Mouse (Mus musculus): Measurements from ENCODE around the gene Eef1akmt4.
A peak's percentile ranks its signal among the peaks of the same experiment; 100 is the strongest.

Eef1akmt4 gene

GRCm38 (mm10) chr16:20611357-20612227 is at the start of gene Eef1akmt4, which contains the start of the genes Gm49333 and Alg3:
TSS of gene Eef1akmt4 (plus strand) at chr16:20611593.
TSS of gene Gm49333 (plus strand) at chr16:20611610.
TSS of gene Alg3 (minus strand) at chr16:20611735.
- DNase-seq (ENCODE audit: low read depth, low spot score): peak; percentile 97

DNA sequence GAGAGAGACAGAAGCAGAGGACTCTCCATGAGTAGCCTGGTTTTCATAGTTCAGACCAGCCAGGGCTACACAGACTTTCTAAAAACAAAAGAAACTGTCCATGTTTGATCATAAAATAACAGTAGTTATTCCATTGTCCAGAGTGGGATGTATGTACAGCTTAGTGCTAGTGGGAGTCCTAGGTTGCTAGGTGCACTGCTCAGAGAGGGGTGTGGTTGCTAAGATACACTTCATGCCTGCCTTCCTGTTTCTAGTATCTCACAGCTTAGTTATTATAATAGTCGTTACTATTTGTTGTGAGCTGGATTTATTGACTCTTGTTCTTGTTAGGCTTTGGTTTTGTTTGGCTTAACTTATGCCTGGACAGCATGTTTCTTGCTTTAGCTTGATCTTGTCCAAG is 46.3 kb upstream of the Eef1akmt4 start:
- DNase-seq (ENCODE audit: low read depth, low spot score): no peak

GRCm38 (mm10) chr16:20589366-20589938 is 21.9 kb upstream of the Eef1akmt4 start, which contains the start of gene Vwa5b2:
TSS of gene Vwa5b2 (plus strand) at chr16:20589471.
- DNase-seq (ENCODE audit: low read depth, low spot score): no peak

DNA sequence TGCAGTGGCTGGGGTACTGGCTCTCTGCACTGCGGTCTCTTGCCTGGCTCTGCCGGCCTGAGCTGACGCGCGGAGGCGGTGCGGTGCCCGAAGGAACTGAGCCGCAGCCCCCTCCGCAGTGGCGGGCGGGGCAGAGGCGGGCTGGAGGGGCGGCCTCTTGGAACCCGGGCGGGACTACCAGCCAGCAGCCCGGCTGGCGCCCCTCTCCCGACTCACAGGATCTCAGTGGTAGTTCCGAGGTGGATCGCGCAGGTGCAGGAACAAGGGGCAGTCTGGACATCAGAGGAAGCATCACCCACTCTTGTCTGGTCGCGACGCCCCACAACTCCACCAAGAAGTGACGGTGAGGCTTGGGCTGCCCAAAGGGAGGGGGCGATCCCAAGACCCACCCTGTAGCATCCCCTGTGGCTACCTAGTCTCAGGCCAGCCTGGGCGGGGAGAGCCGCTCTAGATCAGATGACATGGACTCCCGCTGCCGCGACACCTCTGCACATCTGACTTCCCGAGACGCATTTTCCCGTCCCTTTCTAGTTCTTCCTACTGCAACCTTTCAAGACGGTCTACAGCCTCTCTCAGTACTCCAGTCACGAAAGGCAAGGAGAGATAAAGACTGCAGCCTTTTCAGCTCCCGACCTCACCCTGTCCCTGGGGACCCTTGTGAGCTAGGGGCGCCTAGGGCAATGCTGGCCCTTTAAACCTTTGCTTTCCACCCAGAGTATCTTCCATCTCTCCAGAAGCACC is 21.3 kb upstream of the Eef1akmt4 start:
- no peak for DNase-seq (ENCODE audit: low read depth, low spot score)

GRCm38 (mm10) chr16:20590680-20591038 is 20.7 kb upstream of the Eef1akmt4 start:
- no peak for DNase-seq (ENCODE audit: low read depth, low spot score)

- DNase-seq (ENCODE audit: low read depth, low spot score): no peak
Observed at GRCm38 (mm10) chr16:20591076-20591705, 20.2 kb upstream of the Eef1akmt4 start.

DNA sequence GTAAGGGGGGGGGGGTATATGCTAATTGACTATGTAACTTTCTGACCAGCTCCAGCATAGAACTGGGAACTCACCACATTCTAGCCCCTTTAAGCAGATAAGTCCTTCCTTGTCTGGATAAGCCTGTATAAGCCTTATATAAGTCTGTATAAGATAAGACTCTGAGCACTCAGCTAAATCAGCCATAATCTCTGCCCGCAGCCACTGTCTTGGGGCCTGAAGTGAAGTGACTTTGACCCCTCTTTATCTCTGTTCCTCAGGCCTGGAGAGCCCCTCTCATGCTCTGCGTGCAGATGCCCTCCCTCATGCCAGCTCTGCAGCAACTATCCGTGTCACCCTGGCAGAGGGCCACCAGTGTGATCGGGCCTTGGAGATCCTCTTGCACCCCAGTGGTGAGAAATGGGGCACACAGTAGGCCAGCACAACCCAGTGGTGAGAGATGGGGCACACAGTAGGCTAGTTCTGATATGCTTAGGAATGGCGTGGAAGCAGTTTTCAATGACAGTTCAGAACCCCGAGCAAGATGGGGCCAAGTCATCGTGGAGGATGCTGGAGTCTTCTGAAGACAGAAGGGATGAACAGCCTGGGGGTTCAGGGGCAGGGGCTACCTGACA is 16.2 kb upstream of the Eef1akmt4 start:
- no peak for DNase-seq (ENCODE audit: low read depth, low spot score)

DNA sequence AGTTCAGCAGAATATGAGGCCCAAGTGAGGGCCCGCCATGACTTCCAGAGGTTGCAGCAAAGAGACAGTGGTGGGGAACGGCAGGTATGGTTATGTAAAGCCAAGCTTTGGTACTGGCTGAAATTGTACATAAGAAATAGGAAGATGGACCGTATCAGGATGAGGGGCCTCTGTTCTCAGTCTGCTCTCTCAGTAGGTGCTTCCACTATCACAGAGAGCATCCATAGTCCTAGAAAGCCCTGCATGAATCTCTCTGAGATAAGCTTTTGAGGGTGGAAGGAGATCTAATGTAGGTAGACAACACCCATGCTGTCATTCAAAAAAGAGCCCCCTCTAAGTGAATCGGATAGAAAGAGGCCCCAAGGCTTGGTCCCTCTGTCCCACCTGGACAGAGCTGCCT is 15.7 kb upstream of the Eef1akmt4 start:
- no peak for DNase-seq (ENCODE audit: low read depth, low spot score)

- no peak for DNase-seq (ENCODE audit: low read depth, low spot score)
Observed at GRCm38 (mm10) chr16:20596687-20597441, 14.5 kb upstream of the Eef1akmt4 start.

- no peak for DNase-seq (ENCODE audit: low read depth, low spot score)
Observed at GRCm38 (mm10) chr16:20600511-20600910, 10.9 kb upstream of the Eef1akmt4 start.

GRCm38 (mm10) chr16:20604705-20605104 is 6.7 kb upstream of the Eef1akmt4 start:
- DNase-seq (ENCODE audit: low read depth, low spot score): no peak

- DNase-seq (ENCODE audit: low read depth, low spot score): peak; percentile 93
Observed at GRCm38 (mm10) chr16:20610501-20611356, 664 bp upstream of the Eef1akmt4 start.

DNA sequence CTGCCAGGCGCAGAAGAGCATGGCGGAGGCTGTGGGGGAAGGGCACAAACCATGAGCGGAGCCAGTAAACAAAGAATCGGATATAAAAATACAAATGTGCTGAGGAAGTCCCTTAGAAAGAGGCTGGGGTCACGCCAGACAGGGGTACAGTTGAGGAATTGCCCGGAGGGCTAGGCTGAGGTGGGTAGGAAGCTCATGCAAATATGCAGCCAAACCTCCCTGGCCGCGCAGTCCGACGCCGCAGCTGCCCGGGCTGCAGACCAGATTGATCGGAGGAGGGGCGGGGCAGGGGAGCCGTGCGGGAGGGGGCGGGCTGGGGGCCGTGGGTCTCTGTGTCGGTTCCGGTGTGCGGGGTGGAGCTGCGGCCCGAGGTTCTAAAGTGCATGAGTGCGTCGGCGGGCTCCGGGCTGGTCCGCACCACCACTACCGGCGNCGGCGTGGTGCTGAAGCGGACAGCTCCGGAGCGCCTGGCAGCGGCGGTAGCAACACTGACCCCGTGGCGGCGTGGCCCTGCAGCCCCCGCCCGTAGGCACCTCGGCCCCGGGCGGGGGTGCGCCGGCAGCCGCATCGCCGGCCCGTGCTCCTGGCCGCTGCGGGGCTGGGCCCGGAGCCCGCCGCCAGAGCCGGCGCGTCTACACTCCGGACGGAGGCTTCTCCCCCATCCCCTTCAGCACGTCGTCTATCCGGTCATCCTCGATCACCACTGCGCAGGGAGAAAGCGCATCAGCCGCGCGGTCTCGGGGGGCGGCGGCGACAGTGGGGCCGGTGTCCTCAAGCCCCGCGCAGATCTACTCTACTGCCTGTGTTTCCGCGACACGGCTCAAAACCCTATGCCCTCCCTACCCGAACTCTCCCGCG is 8.4 kb downstream of the Eef1akmt4 start:
- peak; percentile 37 for DNase-seq (ENCODE audit: low read depth, low spot score)

GRCm38 (mm10) chr16:20620399-20620735 is 9.0 kb downstream of the Eef1akmt4 start:
- DNase-seq (ENCODE audit: low read depth, low spot score): no peak

DNA sequence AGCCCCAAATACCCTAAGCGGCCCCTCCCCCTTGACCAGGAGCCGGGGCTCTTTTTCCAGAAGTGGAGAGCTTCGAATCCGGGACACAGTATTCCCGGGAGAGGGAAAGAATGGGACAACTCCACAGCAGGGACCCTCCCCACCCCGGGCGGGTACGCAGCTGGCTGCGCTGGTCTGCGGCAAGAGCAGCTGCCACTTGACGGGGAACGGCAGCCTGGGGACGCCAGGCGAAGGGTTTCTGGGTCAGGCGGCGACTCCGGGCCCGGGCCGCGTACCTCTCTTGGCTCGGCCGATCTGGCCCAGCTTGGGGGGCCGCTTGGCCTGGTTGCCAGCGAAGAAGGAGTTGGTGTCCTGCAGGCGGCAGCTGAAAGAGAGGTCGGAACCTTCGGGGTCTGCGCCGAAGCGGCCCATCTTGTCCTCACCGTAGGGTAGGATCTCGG is 9.4 kb downstream of the Eef1akmt4 start:
- DNase-seq (ENCODE audit: low read depth, low spot score): no peak

GRCm38 (mm10) chr16:20621191-20621990 is 10.0 kb downstream of the Eef1akmt4 start, which contains the start of gene Camk2n2:
TSS of gene Camk2n2 (minus strand) at chr16:20621287.
- DNase-seq (ENCODE audit: low read depth, low spot score): peak; percentile 82

GRCm38 (mm10) chr16:20621991-20622685 is 10.7 kb downstream of the Eef1akmt4 start:
- DNase-seq (ENCODE audit: low read depth, low spot score): peak; percentile 83

Data from A20 (cell line).